Mouse (Mus musculus) kidney, postnatal 14 days (tissue): ENCODE measurements at regions not wholly inside any gene's neighbourhood (a gene's known extent, or its start where the extent isn't known, plus 50 kb on each side); places are given as distances from the start of the nearest gene placed in this dataset.

Source experiments
- DNase-seq: peaks from one replicate; pipeline ENCODE4 v3.0.0; 2022; ENCODE audit warnings: mixed read lengths

DNA sequence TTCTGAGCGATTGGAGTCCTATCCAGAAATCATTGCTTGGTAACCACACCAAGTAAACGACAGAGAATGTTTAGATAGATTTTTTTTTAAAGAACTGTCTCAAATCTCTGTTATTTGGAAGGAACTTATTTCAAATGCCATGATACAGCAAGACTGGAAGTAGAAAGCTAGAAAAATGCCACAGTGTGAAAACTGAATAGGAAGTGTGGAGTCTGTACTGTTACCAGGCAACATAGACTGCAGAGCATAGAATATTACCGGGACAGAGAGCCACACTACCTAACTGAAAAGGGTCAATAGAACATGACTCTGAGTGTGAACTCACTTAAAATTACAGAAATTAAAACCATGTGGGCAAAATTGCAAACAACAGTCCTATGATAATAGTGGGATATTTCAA is 52.4 kb upstream of the Adcy1 start:
- DNase-seq = no peak

DNA sequence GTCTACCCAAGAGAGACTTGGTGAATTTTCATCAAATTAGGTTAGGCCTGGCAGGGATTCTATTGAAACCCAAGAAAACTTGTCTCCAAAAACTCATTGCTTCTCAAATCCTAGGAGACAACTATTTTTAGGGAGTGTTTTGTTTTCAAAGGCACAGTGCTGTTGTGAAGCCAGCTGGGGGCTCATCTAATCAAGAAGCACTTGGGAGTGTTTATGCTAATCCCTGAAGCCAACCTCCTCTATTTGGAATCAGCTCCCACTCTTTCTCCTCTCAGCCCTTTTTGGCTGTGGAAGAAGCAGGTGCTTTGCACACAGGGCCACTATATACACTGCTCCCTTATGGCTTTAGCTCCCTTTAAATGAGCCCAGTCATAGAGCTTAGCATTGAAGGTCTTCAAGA is 64.0 kb upstream of the Adcy1 start:
- no peak for DNase-seq

DNA sequence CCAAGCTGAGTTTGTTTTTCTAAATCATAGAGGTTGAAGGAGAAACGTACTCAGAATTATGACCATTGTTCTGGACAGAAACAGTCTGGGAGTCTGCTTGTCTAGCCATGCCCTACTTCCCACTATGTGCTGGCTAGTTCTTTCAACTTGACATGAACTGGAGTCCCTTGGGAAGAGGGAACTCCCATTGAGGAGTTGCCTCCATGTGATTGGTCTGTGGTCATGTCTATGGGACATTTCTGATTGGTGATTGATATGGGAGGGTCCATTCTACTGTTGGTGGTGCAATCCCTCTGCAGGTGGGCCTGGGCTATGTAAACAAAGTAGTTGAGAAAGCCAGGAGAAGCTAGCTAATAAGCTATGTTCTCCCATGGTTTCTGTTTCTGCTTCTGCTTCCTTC is 64.5 kb upstream of the Adcy1 start:
- no peak for DNase-seq

DNA sequence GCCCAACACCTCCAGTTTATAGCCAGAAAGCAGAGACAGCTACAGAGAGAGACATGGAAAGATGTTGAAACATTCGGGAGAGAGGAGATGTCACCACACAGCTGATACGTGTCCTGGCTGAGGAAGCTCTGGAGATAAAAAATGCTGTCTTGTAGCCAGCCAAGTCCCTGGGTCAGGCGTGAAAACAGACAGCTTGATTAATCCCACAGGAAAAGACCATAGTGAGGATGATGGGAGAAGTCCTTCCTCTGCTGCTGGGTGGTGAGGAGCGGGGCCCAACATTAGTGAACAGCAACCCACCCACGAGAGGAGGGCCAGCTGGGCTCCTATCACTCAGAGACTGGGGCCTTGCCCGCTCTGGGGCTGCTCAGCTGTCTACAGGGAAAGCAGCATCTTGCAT is 65.8 kb upstream of the Adcy1 start:
- DNase-seq = peak; percentile 42

DNA sequence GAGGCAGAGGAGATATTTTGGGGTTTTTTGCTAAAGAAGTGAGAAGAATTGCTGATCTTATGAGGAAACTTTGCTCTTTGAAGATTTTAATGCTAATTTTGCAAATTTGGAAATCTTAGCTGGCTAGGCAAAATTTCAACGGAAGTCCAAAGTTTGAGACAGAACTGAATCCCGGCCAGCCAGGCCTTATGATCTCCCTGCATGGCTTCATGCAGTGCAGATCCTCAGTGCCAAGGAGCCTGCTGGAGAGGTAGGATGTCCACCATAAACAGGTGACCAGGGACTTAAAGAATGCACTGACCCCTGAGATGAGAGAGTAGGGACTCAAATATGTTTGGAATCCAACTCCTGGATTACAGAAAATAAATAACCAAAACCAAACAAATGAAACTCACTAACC is 69.6 kb upstream of the Adcy1 start:
- peak; percentile 13 for DNase-seq

DNA sequence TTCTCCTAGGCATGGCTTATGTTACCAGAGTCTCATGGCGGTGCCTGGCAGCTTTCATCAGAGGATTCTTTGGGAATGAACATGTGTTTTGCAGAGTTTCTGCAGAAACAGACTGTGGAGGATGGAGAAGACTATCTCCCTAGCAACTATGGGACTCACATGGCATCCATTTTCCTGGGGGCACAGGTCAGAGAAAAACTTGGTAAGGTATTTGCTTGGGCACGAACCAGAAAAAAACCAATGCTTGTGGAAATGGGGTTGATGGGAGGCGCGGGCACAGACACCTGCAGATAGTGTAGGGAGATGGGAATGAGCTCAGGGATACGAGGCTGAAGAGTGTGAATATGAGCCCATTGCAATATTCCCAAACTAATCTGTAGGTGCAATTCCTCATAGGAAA is 71.7 kb upstream of the Adcy1 start:
- no peak for DNase-seq

DNA sequence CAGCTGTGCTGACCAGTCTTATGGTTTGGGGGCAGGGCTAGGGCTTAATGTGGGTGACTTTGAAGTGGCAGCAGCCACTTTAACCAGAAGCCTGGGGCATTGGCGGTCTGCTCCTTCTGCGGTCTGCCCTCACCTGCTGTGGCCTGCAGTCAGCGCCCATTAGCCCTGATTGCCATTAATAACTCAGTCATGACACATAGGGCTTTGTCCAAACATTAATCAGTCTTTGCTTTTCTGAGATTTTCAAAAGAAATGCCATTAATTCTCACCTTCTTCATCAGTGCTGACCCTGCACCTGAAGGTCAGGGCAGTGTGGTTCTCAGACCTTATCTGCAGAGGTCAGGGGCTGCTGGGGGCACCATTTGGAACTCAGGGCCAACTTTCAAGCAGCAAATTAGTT is 72.6 kb upstream of the Adcy1 start:
- no peak for DNase-seq

DNA sequence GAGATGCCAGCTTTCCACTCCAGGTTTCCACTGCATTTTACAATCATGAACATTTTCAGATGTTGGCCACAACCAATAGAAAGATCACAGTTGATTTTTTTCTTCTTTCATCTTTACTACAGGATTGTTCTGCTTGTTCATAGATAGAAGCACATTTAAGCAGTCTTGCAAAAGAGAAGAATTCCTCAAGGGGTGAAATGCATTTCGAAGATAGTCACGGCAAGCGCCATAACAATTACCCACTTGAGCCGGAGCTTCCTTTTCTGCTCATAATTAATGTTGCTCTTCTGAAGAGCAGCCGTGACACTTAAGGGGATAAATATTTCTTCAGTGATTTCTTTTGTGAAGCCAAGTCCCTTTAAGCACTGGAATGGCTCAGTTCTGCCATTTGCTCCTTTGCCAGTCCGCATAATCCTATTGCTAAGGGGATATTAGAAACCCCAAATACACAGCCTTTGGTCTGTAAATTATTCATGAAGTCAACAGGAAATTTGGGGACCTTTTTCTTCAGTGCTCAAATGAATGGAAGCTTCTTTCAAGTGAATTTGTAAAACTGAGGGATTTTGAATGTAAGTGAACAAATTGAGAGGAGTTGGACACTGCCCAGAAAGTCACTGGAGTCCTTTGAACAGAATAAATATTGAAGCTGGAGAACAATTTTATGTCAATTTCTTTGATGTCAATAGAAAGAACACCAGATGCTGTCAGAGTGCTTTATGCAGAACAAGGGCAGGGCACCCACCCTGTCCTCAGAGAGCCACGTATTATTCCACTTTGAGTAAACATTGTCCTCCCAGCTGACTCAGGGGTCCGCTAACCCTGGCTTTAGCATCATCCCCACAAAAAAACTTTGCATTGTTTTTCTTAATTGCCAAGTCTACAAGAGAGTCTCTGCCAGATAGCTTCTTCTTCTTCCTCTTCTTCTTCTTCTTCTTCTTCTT is 74.1 kb upstream of the Adcy1 start:
- DNase-seq = no peak

DNA sequence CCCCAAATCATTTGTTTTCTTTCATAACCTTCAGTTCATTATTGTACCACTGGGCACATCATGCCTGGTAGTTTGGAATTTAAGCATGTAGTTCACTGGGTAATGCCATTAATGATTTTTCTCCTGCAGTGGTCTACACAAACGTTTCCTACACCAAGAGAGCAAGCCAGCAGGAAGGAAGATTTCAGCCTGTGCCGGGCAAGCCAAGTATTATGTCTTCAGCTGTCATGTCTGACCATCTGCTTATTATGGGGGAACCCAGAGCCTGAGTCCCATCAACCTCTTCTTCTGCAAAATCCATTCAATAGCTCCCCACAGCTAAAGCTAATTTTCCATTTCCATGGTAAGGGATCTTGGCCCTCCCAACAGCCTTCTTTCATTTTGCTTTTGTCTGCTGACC is 75.3 kb upstream of the Adcy1 start:
- DNase-seq = no peak

DNA sequence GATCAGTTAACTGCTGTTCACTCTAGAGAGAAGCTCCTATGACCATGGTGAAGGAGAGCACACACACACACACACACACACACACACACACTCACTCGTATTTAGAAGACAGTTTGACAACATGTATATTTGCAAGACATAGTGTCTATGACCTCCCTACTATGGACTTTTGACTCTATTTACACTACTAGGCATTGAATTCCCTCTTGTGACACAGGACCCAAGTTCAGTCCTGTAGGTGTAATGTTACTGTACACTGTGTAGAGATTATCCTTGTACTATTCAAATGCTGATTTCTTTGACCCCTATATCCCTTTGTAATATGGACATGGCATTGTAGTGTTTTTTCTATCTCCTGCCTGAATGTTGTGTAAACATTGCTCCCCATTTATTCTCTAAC is 76.2 kb upstream of the Adcy1 start:
- no peak for DNase-seq

DNA sequence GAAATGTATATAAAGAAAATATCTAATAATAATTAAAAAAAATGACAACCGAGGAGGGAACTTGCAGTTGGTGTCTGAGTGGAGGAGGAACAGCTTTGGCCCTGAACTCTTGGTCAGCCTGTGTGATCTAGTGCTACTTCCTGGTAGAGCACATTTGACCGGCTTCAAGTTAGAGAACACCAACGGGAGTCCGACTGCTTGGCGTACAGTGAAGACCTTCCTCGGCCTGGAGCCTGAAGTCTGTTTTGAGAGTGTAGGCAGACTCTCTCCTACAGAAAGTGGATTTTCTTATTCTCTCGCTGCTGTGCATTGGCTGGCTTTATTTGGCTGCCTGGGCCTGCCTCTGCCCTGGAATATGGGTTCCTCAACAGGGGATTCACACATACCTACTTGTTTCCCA is 81.2 kb upstream of the Adcy1 start:
- DNase-seq = no peak

DNA sequence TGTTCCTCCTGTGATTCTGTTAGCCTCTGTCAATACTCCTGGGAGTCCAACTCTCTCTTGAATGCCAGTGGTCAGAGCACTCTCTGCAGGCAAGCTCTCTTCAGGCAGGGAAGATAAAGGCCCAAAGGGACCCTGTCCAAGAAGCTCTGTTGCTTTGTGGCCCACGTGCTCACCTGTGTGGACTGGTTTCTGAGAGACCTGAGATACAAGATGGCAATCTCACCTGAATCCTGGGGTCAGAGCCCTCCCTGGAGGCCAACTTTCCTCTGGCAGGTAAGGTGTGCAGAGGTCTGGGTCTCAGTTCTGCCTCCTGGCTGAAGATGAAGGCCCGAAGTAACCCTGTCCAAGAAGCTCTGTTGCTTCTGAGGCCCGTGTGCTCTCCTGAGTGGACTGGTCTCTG is 83.6 kb upstream of the Adcy1 start:
- no peak for DNase-seq

DNA sequence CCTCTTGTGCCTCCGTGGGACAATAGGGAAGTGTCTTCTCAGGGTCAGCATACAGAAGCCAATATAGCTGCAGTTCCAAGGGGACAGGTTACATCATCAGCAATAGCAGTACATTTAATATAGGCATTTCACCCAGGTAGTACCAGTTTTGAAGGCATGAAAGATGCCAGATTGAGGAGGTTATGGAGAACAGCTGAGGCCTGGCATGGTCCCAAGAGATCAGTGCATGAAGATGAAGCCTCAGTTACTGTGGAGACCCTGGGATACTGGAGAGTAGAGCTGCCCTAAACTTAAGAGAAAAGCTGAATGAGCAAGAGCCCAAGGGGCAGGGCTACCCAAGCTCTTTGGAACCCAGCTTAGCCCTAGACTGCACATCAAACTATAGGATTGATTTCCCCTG is 94.1 kb upstream of the Adcy1 start:
- DNase-seq = no peak

DNA sequence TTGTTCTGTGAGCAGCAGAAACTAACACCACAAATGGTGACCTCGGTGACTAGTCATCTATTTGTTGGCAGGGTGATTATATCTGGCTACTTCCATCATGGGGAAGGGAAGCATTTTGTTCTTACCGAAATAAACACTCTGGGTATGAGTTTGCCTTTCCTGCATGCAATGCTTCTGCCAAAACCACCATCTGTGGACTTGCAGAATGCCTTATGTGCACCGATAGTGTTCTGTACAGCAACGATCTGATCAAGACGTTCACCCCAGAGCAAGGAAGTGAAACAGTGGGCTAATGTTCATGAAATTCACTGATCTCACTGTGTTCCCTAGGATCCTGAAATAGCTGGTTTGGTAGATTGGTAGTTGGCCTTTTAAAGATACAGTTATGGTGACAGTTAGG is 96.3 kb upstream of the Adcy1 start:
- no peak for DNase-seq

DNA sequence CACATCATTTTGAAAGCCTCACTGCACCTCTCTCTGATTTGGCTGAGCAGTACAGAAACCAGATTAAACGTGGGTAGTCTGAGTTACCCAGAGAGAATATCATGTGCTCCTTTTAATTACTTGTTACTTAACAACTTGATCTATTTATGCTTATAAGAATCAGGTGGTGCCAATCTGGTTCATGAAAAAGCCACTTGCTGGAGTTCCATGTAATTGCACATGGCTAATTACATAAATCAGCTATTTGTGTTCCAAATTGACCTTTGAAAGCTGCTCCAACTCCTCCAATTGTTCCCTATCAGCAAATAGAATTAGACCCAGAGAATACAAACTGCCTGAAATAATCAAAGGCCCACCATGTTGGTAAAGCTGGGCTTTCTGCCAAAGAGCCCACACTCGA is 98.8 kb upstream of the Adcy1 start:
- DNase-seq = no peak

DNA sequence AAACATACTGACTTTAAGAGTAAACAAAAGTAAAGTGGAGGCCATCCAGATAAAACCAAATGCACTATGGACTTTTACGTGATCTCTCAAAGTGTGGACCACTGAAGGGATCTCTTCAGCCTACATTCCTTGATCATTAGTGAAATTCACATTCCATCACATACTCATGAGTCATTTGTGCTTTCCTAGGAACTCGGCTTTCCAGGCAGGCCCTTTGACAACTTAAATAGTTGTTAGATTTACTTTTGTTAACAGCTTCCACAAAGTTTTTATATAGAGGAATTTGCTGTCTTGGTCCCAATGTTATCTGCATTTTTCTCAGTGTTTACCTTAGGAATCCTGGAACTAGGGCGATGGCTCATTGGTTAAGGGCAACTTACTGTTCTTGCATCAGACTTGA is 99.7 kb upstream of the Adcy1 start:
- DNase-seq = no peak

DNA sequence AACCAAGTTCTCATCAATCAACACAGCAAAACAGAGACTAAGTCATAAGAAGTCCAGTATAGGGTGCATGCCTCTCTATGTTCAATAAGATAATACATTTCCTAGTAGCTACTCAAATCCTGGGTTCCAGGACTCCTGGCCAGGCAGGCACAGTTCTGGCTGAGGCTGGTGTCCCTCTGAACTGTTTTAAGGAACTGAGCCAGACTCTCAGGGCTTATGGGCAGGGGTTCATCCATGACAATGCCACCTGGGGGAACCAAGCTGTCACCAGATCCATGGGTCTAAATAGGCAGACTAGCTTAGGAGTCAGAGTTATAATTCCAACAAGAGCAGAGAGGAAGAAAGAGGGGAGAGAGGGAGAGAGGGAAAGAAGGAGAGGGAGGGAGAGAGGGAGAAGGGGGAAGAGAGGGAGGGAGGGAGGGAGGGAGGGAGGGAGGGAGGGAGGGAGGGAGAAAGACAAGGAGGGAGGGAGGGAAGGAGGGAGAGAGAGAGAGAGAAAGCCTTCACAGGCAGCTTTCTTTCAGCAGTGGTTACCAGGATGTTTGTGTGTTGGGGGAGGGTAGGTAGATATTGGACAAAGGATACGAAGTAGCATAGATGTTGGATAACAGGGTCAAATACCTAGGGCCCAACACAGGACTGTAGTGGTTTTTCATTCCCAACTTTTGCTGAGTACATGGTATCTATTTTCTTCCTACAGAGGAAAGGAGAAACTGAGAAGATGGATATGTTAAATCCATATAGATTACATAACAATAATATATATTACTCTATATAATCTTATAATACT is 100.3 kb upstream of the Adcy1 start:
- no peak for DNase-seq

DNA sequence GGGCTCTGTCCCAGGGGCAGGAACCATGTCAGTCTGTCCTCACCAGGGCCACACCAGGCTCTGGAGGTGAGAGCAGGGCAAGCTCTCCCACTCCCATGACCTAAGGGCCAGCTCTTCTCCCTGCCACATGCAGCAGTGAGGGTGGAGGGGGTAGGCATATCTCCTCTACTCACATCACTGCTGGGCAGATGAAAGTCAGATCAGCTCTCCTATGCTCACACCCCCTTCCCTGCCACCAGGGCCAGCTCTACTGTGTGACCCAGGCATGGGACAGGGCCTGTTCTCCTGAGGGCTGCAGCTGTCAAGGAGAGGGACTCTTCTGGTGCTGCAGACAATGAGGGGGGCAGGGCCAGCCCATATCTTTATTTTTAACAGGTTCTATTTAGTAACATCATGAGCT is 101.0 kb upstream of the Adcy1 start:
- DNase-seq = no peak

DNA sequence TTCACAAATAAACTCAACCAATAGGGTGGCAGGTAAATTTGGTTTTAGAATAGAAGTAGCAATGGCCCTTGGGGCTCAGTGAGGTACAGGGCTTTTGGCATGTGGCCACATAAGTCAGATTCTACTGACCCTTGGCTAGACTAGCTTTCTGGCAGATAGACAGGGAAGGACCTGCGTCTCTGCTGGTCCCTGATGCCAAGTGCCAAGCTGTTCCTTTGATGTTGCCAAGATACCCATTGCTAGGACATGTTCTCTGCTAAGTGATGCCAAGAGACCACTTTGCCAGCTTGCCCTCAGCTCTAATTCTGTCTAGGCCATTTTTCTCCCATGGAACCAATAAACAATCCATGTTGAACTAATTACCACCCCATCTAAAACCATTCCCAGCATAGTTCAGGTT is 110.5 kb upstream of the Adcy1 start:
- DNase-seq = no peak

DNA sequence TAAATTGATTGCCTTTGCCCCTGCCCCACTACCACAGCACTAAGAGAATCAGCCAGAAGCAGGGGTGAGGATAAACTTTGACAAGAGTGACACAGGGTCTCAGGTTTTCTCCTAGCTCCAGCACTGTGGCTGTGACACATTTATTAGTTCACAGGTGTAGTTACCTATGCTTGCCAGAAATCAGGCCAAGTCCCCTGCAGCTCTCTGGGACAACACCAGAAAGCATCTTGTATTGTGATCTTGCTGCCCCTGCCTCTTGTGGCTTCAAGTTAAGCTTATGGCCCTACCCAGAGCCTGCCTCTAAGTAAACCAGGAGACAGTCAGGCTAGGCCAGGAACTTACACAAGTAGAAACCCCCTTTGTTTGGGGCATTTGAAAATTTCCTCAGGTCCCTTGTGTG is 111.9 kb upstream of the Adcy1 start:
- no peak for DNase-seq

DNA sequence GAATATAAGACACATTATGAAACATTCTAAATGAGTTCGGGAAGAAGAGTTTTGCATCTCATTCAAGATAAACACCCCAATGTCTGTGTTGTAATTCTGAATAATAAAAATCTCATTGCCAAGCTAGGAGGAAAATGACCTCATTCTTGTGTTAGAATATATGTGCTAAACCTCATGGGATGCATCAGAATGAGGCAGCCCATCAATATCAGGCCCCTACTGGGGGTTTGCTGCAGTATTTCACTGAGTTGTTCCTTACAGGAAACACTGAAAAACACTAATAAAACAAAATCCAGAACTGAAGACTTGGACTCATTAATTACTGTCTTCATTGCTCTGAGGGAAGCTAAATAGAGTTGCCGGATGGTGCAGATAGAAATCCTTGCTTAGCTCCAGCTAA is 111.6 kb upstream of the Gm11983 start:
- no peak for DNase-seq

DNA sequence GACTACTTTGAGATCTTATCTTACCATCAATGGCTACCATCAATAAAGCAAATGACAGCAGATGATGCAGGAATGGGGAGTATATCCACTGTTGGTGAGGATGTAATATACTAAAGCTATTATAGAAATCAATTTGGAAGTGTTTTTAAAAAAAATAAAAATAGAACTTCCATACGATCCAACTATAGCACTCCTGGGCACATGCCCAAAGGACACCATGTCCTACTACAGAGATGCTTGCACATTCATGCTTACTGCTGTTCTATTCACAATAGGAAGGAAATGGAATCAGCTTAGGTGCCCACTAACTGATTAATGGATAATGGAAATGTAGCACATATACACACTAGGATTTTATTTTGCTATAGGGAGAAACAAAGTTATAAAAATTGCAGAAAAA is 96.7 kb upstream of the Gm11983 start:
- DNase-seq = no peak

DNA sequence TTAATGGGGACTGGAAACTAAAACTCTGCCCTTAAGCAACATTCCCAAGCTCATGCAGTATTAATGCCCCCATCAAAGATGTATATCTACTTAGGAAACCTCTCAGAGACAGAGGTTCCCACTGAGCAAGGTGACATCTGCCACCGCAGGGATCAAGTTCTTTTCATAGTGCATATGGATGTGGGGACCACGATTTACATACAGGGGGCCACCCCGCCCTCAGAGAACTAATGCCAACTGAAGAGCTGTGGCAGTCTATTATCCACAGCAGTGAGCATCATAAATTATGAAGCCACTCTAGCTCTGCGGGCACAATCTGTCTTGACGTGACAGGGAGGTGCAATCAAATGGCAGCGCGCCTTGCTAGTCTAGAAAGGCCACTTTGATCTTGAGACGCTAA is 88.6 kb upstream of the Gm11983 start:
- DNase-seq = no peak

DNA sequence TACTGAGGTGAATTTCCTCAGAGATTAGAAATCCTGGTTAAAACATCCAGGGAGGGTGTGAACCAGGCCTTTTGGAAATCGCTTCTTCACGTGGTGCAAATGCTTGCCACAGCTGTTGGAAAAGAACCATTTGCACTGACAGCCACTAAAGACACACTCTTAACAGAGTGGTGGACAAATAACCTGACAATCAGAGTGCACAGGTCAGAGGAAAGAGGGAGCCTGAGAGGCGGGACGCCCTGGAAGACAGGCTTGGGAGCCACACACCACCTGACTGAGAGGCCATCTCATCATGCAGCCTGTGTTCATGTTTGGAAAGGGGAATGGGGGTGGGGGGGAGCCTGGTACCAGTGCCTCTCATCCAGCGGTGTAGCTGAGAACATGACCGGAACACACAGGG is 87.0 kb upstream of the Gm11983 start:
- DNase-seq = no peak
